Mouse (Mus musculus): Measurements from ENCODE around the gene Mcu.

DNA sequence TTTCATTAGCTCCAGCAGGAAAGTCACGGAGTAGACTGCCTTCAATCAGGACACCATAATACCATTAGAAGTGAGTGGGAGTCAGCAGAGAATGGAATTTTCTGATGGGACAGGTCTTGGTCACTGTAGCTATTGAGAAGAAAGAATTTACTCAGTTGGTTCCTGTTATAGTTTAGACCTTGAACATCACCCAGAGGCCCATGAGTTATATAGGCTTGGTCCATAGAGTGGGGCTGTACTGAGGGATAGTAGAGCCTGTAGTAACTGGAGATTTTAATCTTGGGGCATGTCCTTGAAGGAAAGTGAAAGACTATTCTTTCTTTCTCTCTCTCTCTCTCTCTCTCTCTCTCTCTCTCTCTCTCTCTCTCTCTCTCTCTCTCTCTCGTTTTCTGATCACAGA, 28.2 kb upstream of the Mcu start:
- TF ChIP-seq CTCF (IDR thresholded peaks at IDR 0.05; ENCODE audit: control insufficient read depth, insufficient read depth, low read length) (no peak), POLR2A (IDR thresholded peaks at IDR 0.05; ENCODE audit: borderline replicate concordance, control insufficient read depth, low read depth, low read length) (no peak)
